Mouse (Mus musculus) adrenal gland, adult (tissue): Measurements from ENCODE around the gene Slc16a6.

Experiments
- DNase-seq, 2 experiments: peaks; one replicate each; pipeline ENCODE4 v3.0.0; 2022 to 2023; ENCODE audit warnings: low spot score in 1 of 2; ENCODE audit not compliant: inconsistent age in 2 of 2

The Slc16a6 gene

DNA sequence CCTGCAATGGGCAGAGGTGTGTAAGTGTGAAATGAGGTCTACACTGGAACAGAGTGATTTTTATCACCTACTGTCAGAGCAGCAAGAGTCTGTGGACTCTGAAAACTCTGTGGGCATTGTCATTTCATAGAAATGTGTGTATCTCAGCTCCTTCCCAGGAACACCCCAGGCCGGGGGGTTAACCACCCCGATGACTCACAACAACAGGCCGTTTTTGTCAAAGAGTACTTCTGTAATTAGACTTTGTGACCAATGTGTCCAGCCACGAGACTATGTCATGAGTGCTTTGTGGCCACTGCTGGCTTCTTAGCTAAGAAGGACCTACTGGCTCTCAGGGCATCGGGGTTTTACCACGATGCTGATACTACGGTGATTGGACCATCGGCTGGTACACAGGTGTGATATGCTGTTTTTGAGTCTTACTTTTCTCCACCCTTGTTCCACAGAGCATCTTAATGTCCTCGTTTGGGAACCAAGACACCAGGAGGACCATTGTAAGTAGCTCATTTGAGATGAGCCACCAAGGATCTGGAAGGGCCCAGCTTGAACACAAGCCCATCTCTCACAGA, 55.8 kb downstream of the Slc16a6 start:
- DNase-seq = no peak

GRCm38 (mm10) chr11:109416709-109417420, 56.5 kb downstream of the Slc16a6 start:
- DNase-seq = no peak

- no peak for DNase-seq
These were observed 58.6 kb downstream of the Slc16a6 start for GRCm38 (mm10) chr11:109414802-109415201.

GRCm38 (mm10) chr11:109413617-109414016, 59.8 kb downstream of the Slc16a6 start, which contains the start of gene 9930022D16Rik:
Gene 9930022D16Rik, plus strand, starts transcription at chr11:109413917.
- DNase-seq = no peak

DNA sequence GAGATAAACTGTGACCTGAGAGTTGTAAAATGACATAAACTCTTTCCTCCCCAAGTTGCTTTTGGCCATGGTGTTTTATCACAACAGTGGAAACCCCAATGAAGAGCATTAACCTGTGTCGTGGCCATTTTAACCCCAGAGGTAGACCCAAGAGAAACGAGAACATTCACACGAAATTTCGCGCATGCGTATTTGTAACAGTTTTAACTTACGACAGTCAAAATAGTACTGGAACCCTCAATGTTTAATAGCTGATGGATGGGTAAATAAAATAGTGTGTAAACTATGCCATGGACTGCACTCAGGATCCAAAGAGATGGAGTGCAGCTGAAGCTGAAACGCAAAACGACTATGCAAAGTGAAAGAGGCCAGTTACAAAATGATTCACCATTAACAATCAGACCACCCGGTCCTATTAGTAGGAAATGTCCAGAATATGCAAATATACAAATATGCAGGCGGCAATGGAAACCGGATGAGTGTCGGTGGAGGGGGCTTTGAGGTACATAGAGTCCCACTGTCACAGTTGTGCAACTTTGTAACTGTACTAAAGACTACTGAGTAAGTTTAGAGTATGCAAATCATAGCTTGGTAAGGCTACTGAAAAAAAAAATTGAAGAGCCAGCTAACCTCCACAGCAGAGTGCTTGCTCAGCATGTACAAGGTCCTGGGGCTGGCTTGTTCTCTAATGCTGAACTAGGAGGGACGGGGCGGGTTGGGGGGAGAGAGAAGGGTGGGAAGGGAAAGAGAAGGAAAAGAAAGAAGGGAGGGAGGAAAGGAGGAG, 63.0 kb downstream of the Slc16a6 start:
- DNase-seq = no peak

DNA sequence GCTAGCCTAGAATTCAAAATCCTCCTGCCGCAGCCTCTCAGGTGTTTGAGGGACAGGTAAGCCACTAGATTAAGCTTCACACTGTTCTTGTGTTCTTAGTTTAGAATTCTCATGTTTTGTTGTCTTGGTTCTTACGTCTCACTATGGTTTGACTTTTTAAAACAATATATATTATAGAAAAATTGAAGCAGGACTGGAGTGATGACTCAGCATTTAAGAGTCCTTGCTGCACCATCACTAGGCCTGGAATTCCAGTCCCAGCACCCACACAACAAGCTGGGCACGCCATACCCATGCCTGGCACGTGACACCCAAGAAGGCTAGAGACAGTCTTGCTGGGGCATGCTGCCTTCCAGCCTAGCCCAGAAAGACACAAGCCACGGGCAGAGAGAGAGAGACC, 67.0 kb downstream of the Slc16a6 start:
- DNase-seq = no peak
